Mouse (Mus musculus): ENCODE measurements at regions not wholly inside any gene's neighbourhood (a gene's known extent, or its start where the extent isn't known, plus 50 kb on each side); places are given as distances from the start of the nearest gene placed in this dataset.

- no peak for TF ChIP-seq CTCF (IDR thresholded peaks at IDR 0.05; ENCODE audit: low read depth)
- Histone ChIP-seq H3K4me2 (ENCODE audit: low read depth, low read length) (no peak overlapping the region), H3K27me3 (ENCODE audit: insufficient read depth, low read length) (no peaks in the 10 kb centered on the region), H3K4me3 (ENCODE audit: low read length) (no peak overlapping the region), H3K9me3 (ENCODE audit: low read length) (no peaks in the 10 kb centered on the region), H3K9ac (replicated peaks; ENCODE audit: low read length) (no peak overlapping the region), H3K4me1 (ENCODE audit: insufficient read depth, low read length) (no peaks in the 10 kb centered on the region), H3K27ac (no peak overlapping the region), H3K36me3 (ENCODE audit: insufficient read depth, low read length) (no peaks in the 10 kb centered on the region)
- ATAC-seq (no peak), DNase-seq (ENCODE audit: low spot score) (no peak)
- 31% methylated on average over 5 of the region's 5 CpGs for WGBS
These were observed 71.9 kb downstream of the 1810010D01Rik start for GRCm38 (mm10) chr7:145135971-145136370.

- H3K27me3 ChIP-seq (ENCODE audit: insufficient read depth, low read length) = no peaks in the 10 kb centered on the region
- H3K4me1 ChIP-seq (ENCODE audit: insufficient read depth, low read length) = no peaks in the 10 kb centered on the region
- no peaks in the 10 kb centered on the region for H3K36me3 ChIP-seq (ENCODE audit: insufficient read depth, low read length)
- no peaks in the 10 kb centered on the region for H3K9me3 ChIP-seq (ENCODE audit: low read length)
- H3K4me3 ChIP-seq (ENCODE audit: low read length) = no peak overlapping the region
- no peak for TF ChIP-seq CTCF (IDR thresholded peaks at IDR 0.05; ENCODE audit: low read depth)
- WGBS = 82% methylated on average over 5 of the region's 5 CpGs
- no peak overlapping the region for H3K27ac ChIP-seq
- DNase-seq (ENCODE audit: low spot score) (no peak), ATAC-seq (no peak)
- no peak overlapping the region for H3K9ac ChIP-seq (replicated peaks; ENCODE audit: low read length)
- no peak overlapping the region for H3K4me2 ChIP-seq (ENCODE audit: low read depth, low read length)
These were observed 75.4 kb downstream of the 1810010D01Rik start for GRCm38 (mm10) chr7:145132506-145132905.

GRCm38 (mm10) chr7:145131438-145132159 lies 76.3 kb downstream of the 1810010D01Rik start:
- no peak overlapping the region for H3K9ac ChIP-seq (replicated peaks; ENCODE audit: low read length)
- no peak overlapping the region for H3K4me2 ChIP-seq (ENCODE audit: low read depth, low read length)
- WGBS = 85% methylated on average over 8 of the region's 8 CpGs
- H3K9me3 ChIP-seq (ENCODE audit: low read length) = no peaks in the 10 kb centered on the region
- no peaks in the 10 kb centered on the region for H3K4me1 ChIP-seq (ENCODE audit: insufficient read depth, low read length)
- no peaks in the 10 kb centered on the region for H3K27me3 ChIP-seq (ENCODE audit: insufficient read depth, low read length)
- DNase-seq (ENCODE audit: low spot score) (no peak), ATAC-seq (no peak)
- no peak overlapping the region for H3K27ac ChIP-seq
- H3K36me3 ChIP-seq (ENCODE audit: insufficient read depth, low read length) = no peaks in the 10 kb centered on the region
- TF ChIP-seq CTCF (IDR thresholded peaks at IDR 0.05; ENCODE audit: low read depth) = peak; percentile 32; the same call in 1 of the 2 replicates
- H3K4me3 ChIP-seq (ENCODE audit: low read length) = no peak overlapping the region

GRCm38 (mm10) chr7:145129971-145130370 lies 77.9 kb downstream of the 1810010D01Rik start:
- WGBS = 22% methylated on average over 4 of the region's 4 CpGs
- DNase-seq (ENCODE audit: low spot score) (peak; percentile 10), ATAC-seq (no peak)
- H3K9ac ChIP-seq (replicated peaks; ENCODE audit: low read length) = no peak overlapping the region
- H3K27me3 ChIP-seq (ENCODE audit: insufficient read depth, low read length) = no peaks in the 10 kb centered on the region
- H3K36me3 ChIP-seq (ENCODE audit: insufficient read depth, low read length) = no peaks in the 10 kb centered on the region
- no peak overlapping the region for H3K27ac ChIP-seq
- H3K4me1 ChIP-seq (ENCODE audit: insufficient read depth, low read length) = no peaks in the 10 kb centered on the region
- TF ChIP-seq CTCF (IDR thresholded peaks at IDR 0.05; ENCODE audit: low read depth) = no peak
- no peak overlapping the region for H3K4me2 ChIP-seq (ENCODE audit: low read depth, low read length)
- no peaks in the 10 kb centered on the region for H3K9me3 ChIP-seq (ENCODE audit: low read length)
- no peak overlapping the region for H3K4me3 ChIP-seq (ENCODE audit: low read length)

- Histone ChIP-seq H3K27me3 (ENCODE audit: insufficient read depth, low read length) (no peaks in the 10 kb centered on the region), H3K4me2 (ENCODE audit: low read depth, low read length) (no peak overlapping the region), H3K4me1 (ENCODE audit: insufficient read depth, low read length) (no peaks in the 10 kb centered on the region), H3K4me3 (ENCODE audit: low read length) (no peak overlapping the region), H3K27ac (no peak overlapping the region), H3K9me3 (ENCODE audit: low read length) (no peaks in the 10 kb centered on the region), H3K36me3 (ENCODE audit: insufficient read depth, low read length) (no peaks in the 10 kb centered on the region), H3K9ac (replicated peaks; ENCODE audit: low read length) (no peak overlapping the region)
- whole genome bisulfite sequencing = 38% methylated on average over 8 of the region's 8 CpGs
- DNase-seq (ENCODE audit: low spot score) (no peak), ATAC-seq (no peak)
- TF ChIP-seq CTCF (IDR thresholded peaks at IDR 0.05; ENCODE audit: low read depth) = no peak
These were observed 80.3 kb downstream of the 1810010D01Rik start for GRCm38 (mm10) chr7:145127661-145128060.

GRCm38 (mm10) chr7:145127180-145127579 lies 80.7 kb downstream of the 1810010D01Rik start:
- Histone ChIP-seq H3K9me3 (ENCODE audit: low read length) (no peaks in the 10 kb centered on the region), H3K4me2 (ENCODE audit: low read depth, low read length) (no peak overlapping the region), H3K27me3 (ENCODE audit: insufficient read depth, low read length) (no peaks in the 10 kb centered on the region), H3K36me3 (ENCODE audit: insufficient read depth, low read length) (no peaks in the 10 kb centered on the region), H3K27ac (no peak overlapping the region), H3K4me1 (ENCODE audit: insufficient read depth, low read length) (no peaks in the 10 kb centered on the region), H3K4me3 (ENCODE audit: low read length) (no peak overlapping the region), H3K9ac (replicated peaks; ENCODE audit: low read length) (no peak overlapping the region)
- no peak for TF ChIP-seq CTCF (IDR thresholded peaks at IDR 0.05; ENCODE audit: low read depth)
- no peak for DNase-seq (ENCODE audit: low spot score)
- no peak for ATAC-seq
- 33% methylated on average over 4 of the region's 4 CpGs for WGBS

GRCm38 (mm10) chr7:145123996-145124601 lies 83.8 kb downstream of the 1810010D01Rik start:
- Histone ChIP-seq H3K4me1 (ENCODE audit: insufficient read depth, low read length) (no peaks in the 10 kb centered on the region), H3K27me3 (ENCODE audit: insufficient read depth, low read length) (no peaks in the 10 kb centered on the region), H3K4me3 (ENCODE audit: low read length) (no peak overlapping the region), H3K9me3 (ENCODE audit: low read length) (no peaks in the 10 kb centered on the region), H3K9ac (replicated peaks; ENCODE audit: low read length) (no peak overlapping the region), H3K36me3 (ENCODE audit: insufficient read depth, low read length) (no peaks in the 10 kb centered on the region), H3K4me2 (ENCODE audit: low read depth, low read length) (no peak overlapping the region), H3K27ac (no peak overlapping the region)
- ATAC-seq (no peak), DNase-seq (ENCODE audit: low spot score) (no peak)
- no peak for TF ChIP-seq CTCF (IDR thresholded peaks at IDR 0.05; ENCODE audit: low read depth)
- WGBS = 95% methylated on average over 2 of the region's 2 CpGs
